Mouse (Mus musculus): ENCODE measurements around the gene Med24.

GRCm38 (mm10) chr11:98742397-98743291, 13.4 kb upstream of the Med24 start:
- no peak for TF ChIP-seq GATA1 (IDR thresholded peaks at IDR 0.05; ENCODE audit: low read length)
- TF ChIP-seq TAL1 (IDR thresholded peaks at IDR 0.05; ENCODE audit: low read length) = no peak

All from erythroblast, embryonic 14.5 days (primary cell).